Mouse (Mus musculus) heart, embryonic 14.5 days (tissue): ENCODE measurements around the gene Ms4a13. TPM values are rescaled to one million over a fixed set of nuclear protein-coding genes. Genes with fewer than 3 reads are reported as not detected.

Source experiments
- ATAC-seq: fragments of 200-750 bp; cut with Nextera tagmentation; 2 replicates; pipeline ENCODE4 v1.8.0; 2017; ENCODE audit warnings: low read depth, moderate TSS enrichment; ENCODE audit not compliant: insufficient number of reproducible peaks, insufficient read depth, low FRiP score
- H3K27ac ChIP-seq, 2 experiments: fragments of 200-500 bp in 1 of 2; fragments of 300-500 bp in 1 of 2; sonication (generic) in 1 of 2; replicated peaks in 1 of 2; 2 replicates each; pipeline ENCODE4 v1.5.1; 2012 to 2014; ENCODE audit warnings: low read depth in 2 of 2, low read length in 2 of 2, control low read depth in 1 of 2, mild to moderate bottlenecking in 1 of 2, mixed read lengths in 1 of 2; ENCODE audit not compliant: control insufficient read depth in 1 of 2, insufficient read depth in 1 of 2
- H3K27me3 ChIP-seq: fragments of 300-500 bp; sonication (generic); 2 replicates; pipeline ENCODE4 v1.6.1; 2014; ENCODE audit warnings: mild to moderate bottlenecking, low read length, control low read depth; ENCODE audit not compliant: control insufficient read depth, insufficient read depth
- H3K36me3 ChIP-seq: fragments of 300-500 bp; sonication (generic); 2 replicates; pipeline ENCODE4 v1.6.1; 2014; ENCODE audit warnings: mild to moderate bottlenecking, control low read depth, low read length, mixed read lengths; ENCODE audit not compliant: control insufficient read depth, insufficient read depth
- H3K4me1 ChIP-seq, 2 experiments: fragments of 200-500 bp in 1 of 2; fragments of 300-500 bp in 1 of 2; sonication (generic) in 1 of 2; 2 replicates each; pipeline ENCODE4 v1.6.1; 2012 to 2014; ENCODE audit warnings: low read length in 2 of 2, control low read depth in 1 of 2, mixed read lengths in 1 of 2; ENCODE audit not compliant: control insufficient read depth in 2 of 2, insufficient read depth in 2 of 2
- H3K4me2 ChIP-seq: fragments of 300-500 bp; sonication (generic); 2 replicates; pipeline ENCODE4 v1.6.1; 2014; ENCODE audit warnings: mild to moderate bottlenecking, low read length
- H3K4me3 ChIP-seq, 2 experiments: fragments of 200-500 bp in 1 of 2; fragments of 300-500 bp in 1 of 2; sonication (generic) in 1 of 2; 2 replicates each; pipeline ENCODE4 v1.5.1; 2012 to 2014; ENCODE audit warnings: low read length in 2 of 2, mild to moderate bottlenecking in 2 of 2, control low read depth in 1 of 2, low read depth in 1 of 2, moderate library complexity in 1 of 2; ENCODE audit not compliant: control insufficient read depth in 1 of 2, insufficient read depth in 1 of 2
- H3K9ac ChIP-seq: fragments of 300-500 bp; sonication (generic); 2 replicates; pipeline ENCODE4 v1.6.1; 2014; ENCODE audit warnings: mild to moderate bottlenecking, low read length
- H3K9me3 ChIP-seq: fragments of 300-500 bp; sonication (generic); 2 replicates; pipeline ENCODE4 v1.6.1; 2016; ENCODE audit warnings: low read length, control low read depth; ENCODE audit not compliant: control insufficient read depth
- WGBS: fragments of 180-500 bp; shearing (Covaris S2); extraction: QIAGEN DNeasy Blood & Tissue Kit; methylation state at CpG from one replicate; pipeline ENCODE4 v1.1.7; 2014; 5-methylcytosine and 5-hydroxymethylcytosine counted together
- polyA plus RNA-seq: library from polyadenylated mRNA; unstranded; fragments of >200 nt; fragmentation: Nextera tagmentation; extraction: Ambion mirVana; gene quantifications from 2 replicates; pipeline ENCODE4 v1.2.1, GENCODE M21; 2014

Gene Ms4a13
- polyA plus RNA-seq = not detected in 2 replicates

DNA sequence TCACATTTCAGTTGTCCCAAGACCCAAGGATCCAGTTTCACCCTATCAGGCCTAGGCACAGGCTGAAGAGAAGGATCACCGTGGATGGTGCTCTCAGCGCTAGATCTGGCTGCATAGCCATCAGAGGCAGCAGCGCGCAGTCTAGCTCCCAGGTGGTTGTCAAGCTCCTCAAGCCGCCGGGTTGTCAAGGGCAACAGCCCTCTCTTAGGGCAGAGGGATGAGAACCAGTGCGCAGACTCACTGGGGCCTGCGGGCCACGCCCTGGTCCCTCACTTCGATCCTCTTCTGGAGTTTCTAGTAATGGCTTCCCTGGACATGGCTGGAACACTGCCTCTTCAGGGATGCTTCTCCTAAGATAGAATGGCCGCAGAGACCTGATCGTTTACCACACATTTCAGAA is at the start of gene Ms4a13:
TSS of gene Ms4a13 (minus strand) at position 192 of the 400 bp plus-strand sequence.
- no peak for ATAC-seq
- no peaks in the 10 kb centered on the region for H3K4me1 ChIP-seq
- WGBS = 58% methylated on average over 12 of the region's 12 CpGs

GRCm38 (mm10) chr19:11244230-11244629 is 47.7 kb upstream of the Ms4a13 start:
- no peak overlapping the region for H3K27ac ChIP-seq
- no peak for ATAC-seq
- no peak overlapping the region for H3K9ac ChIP-seq
- no peaks in the 10 kb centered on the region for H3K27me3 ChIP-seq
- H3K4me1 ChIP-seq = no peaks in the 10 kb centered on the region
- H3K4me2 ChIP-seq = no peak overlapping the region
- no peaks in the 10 kb centered on the region for H3K36me3 ChIP-seq
- H3K4me3 ChIP-seq = no peak overlapping the region
- no peaks in the 10 kb centered on the region for H3K9me3 ChIP-seq

More for the DNA sequence above, at the start of gene Ms4a13:
- Histone ChIP-seq H3K36me3 (no peaks in the 10 kb centered on the region), H3K4me2 (no peak within 1 kb of the TSS), H3K27me3 (no peaks in the 10 kb centered on the region), H3K27ac (no peak within 1 kb of the TSS), H3K9ac (no peak within 1 kb of the TSS), H3K9me3 (no peaks in the 10 kb centered on the region), H3K4me3 (no peak within 1 kb of the TSS)

DNA sequence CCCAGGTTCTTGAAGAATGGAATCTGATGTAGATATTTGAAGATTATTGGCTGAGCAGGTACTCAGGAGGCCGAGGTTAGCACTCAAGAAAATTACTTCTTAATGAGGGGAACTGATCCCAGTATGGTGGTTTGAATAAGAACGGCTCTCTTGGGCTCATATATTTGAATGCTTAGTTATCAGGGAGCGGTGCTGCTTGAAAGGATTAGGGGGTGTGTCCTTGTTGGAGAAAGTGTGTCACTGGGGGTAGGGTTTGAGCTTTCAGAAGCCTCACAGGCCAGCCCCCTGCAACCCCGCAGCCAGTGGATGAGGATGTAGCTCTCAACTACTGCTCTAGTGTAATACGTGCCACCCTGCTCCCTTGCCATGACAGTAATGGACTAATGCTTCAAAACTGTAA is 46.0 kb upstream of the Ms4a13 start:
- H3K4me3 ChIP-seq = no peak overlapping the region
- no peaks in the 10 kb centered on the region for H3K9me3 ChIP-seq
- no peak overlapping the region for H3K4me2 ChIP-seq
- no peaks in the 10 kb centered on the region for H3K36me3 ChIP-seq
- H3K27me3 ChIP-seq = no peaks in the 10 kb centered on the region
- ATAC-seq = no peak
- H3K9ac ChIP-seq = no peak overlapping the region
- H3K4me1 ChIP-seq = no peaks in the 10 kb centered on the region
- no peak overlapping the region for H3K27ac ChIP-seq
- 68% methylated on average over 5 of the region's 5 CpGs for WGBS

DNA sequence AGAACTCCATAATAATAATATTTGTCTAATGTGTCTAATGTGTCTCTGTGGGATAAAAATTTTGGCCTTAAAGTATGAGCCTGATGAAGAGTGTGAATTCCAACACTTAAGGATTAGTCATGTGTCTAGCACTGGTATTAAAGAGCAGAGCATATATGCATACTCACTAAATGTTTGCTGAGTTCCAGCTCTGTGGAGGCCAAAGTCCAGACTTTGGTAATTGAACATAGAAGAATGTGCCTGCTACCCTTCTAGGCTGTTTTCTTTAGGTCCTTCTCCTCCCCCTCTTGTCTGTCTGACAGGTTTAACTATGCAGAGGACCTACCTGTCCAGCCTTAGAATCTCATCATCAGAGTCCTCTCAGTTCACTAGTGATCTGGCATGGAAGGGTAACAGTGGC is 39.3 kb upstream of the Ms4a13 start:
- H3K27ac ChIP-seq = no peak overlapping the region
- no peak for ATAC-seq
- no peaks in the 10 kb centered on the region for H3K9me3 ChIP-seq
- no peak overlapping the region for H3K4me2 ChIP-seq
- no peak overlapping the region for H3K4me3 ChIP-seq
- H3K9ac ChIP-seq = no peak overlapping the region
- H3K4me1 ChIP-seq = no peaks in the 10 kb centered on the region
- H3K27me3 ChIP-seq = no peaks in the 10 kb centered on the region
- no peaks in the 10 kb centered on the region for H3K36me3 ChIP-seq

DNA sequence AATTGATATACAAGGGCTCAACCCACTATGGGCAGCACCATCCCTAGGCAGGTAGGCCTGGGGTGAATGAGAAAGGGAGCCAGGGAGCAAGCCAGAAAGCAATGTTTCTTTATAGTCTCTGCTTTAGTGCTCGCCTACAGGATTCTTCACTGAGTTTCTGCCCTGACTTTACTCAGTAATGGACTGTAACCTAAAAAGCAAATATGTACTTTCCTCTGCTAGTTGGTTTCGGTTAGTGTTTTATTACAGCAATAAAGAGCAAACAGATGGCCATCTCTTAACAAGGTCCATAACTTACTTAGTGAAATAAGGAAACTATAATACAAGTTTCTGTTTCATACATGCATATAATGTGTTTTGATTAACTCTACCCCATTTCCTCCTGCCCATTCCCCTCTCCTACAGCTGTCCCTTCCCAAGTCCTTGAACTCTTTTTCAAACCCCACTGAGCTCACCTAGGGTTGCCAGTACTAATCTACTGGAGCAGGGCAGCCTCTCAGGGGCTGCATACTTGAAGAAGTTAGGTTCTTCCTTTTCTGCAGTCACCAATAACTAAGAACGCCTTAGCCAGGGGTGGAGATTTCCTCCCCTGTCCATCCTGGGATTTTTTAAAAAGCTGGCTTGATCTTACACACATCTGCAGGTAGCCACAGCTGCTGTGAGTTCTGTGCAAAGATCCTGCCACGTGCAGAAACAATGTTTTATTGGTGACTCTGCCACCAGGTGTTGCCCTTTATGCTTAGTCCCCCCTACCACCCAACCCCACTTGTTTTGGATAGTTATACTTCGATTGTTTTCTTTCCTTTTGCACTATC is 38.6 kb upstream of the Ms4a13 start:
- H3K4me3 ChIP-seq = no peak overlapping the region
- ATAC-seq = no peak
- H3K4me2 ChIP-seq = no peak overlapping the region
- H3K27me3 ChIP-seq = no peaks in the 10 kb centered on the region
- WGBS = 66% methylated on average over 5 of the region's 5 CpGs
- no peaks in the 10 kb centered on the region for H3K4me1 ChIP-seq
- no peak overlapping the region for H3K9ac ChIP-seq
- H3K27ac ChIP-seq = no peak overlapping the region
- no peaks in the 10 kb centered on the region for H3K9me3 ChIP-seq
- H3K36me3 ChIP-seq = no peaks in the 10 kb centered on the region

DNA sequence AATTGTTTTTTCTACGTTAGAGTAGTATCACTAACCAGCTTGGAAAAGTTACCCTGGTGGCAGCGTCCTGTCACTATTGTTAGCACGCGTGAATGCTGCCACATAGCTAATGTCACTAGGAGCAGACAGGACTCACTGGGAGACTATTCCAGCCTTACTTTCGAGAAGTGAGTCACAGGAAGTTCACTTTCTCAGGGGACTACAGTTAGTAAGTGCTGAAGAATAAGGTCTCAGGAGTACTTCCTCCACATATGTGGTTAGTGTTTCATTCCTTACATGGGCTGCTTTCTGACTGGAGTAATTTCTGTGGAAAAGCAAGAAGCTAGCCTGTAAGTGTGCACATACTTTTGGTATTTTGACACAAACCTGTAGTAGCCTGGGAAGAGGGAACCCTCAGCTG is 37.7 kb upstream of the Ms4a13 start:
- Histone ChIP-seq H3K27me3 (no peaks in the 10 kb centered on the region), H3K9ac (no peak overlapping the region), H3K4me2 (no peak overlapping the region), H3K9me3 (no peaks in the 10 kb centered on the region), H3K27ac (no peak overlapping the region), H3K36me3 (no peaks in the 10 kb centered on the region), H3K4me1 (no peaks in the 10 kb centered on the region), H3K4me3 (no peak overlapping the region)
- ATAC-seq = no peak
- WGBS = 62% methylated on average over 5 of the region's 5 CpGs

DNA sequence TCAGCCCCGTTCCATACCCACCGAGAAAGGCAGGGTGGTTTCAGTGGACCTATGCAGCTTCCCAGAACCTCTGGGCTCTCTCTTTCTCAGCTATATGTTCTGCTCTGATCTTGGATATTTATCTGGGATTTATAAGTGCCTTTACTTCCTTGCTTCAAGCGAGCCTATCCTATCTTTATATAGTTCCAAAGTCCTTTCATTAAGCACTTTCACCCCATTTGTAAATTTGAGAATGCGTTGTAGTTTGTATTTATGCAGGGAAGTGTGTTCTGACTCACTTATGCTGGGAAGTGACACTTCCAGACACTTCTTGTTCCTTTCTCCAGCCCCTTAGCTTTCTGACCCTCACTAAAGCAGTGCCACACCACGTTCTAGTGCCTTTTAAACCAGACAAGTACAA is 35.8 kb upstream of the Ms4a13 start, which contains the start of gene Ms4a12:
TSS of gene Ms4a12 (minus strand) at position 101 of the 400 bp plus-strand sequence.
- WGBS = 60% methylated on average over 5 of the region's 5 CpGs

GRCm38 (mm10) chr19:11192552-11192951 is 4.0 kb downstream of the Ms4a13 start:
- no peak for ATAC-seq
- WGBS = 39% methylated on average over 1 of the region's 1 CpGs
- Histone ChIP-seq H3K27me3 (no peaks in the 10 kb centered on the region), H3K36me3 (no peaks in the 10 kb centered on the region), H3K9ac (no peak overlapping the region), H3K4me1 (no peaks in the 10 kb centered on the region), H3K4me2 (no peak overlapping the region), H3K9me3 (no peaks in the 10 kb centered on the region), H3K27ac (no peak overlapping the region), H3K4me3 (no peak overlapping the region)

More for the DNA sequence above, 35.8 kb upstream of the Ms4a13 start, which contains the start of gene Ms4a12:
- no peaks in the 10 kb centered on the region for H3K9me3 ChIP-seq
- ATAC-seq = no peak
- no peaks in the 10 kb centered on the region for H3K27me3 ChIP-seq
- H3K36me3 ChIP-seq = no peaks in the 10 kb centered on the region
- no peak within 1 kb of the TSS for H3K4me2 ChIP-seq
- no peak within 1 kb of the TSS for H3K27ac ChIP-seq
- H3K4me1 ChIP-seq = no peaks in the 10 kb centered on the region
- no peak within 1 kb of the TSS for H3K9ac ChIP-seq
- H3K4me3 ChIP-seq = no peak within 1 kb of the TSS
